Mouse (Mus musculus) heart, embryonic 16.5 days (tissue): ENCODE results near the gene Utp3. TPM values are rescaled to one million over a fixed set of nuclear protein-coding genes. Genes with fewer than 3 reads are reported as not detected.

Experiments used
- ATAC-seq: fragments of 200-750 bp; cut with Nextera tagmentation; replicated peaks from 2 replicates; pipeline ENCODE4 v1.8.0; 2017; ENCODE audit warnings: moderate number of reproducible peaks; ENCODE audit not compliant: insufficient read depth, low FRiP score; ENCODE audit errors: extremely low read depth
- H3K27ac ChIP-seq: fragments of 300-500 bp; sonication (generic); 2 replicates; pipeline ENCODE4 v1.5.1; 2014; ENCODE audit warnings: mild to moderate bottlenecking, low read length, control low read depth, moderate library complexity
- H3K27me3 ChIP-seq: fragments of 300-500 bp; sonication (generic); 2 replicates; pipeline ENCODE4 v1.6.1; 2014; ENCODE audit warnings: low read length, mixed read lengths; ENCODE audit not compliant: control insufficient read depth, insufficient read depth
- H3K36me3 ChIP-seq: fragments of 300-500 bp; sonication (generic); 2 replicates; pipeline ENCODE4 v1.6.1; 2014; ENCODE audit not compliant: control insufficient read depth, insufficient read depth
- H3K4me1 ChIP-seq: fragments of 300-500 bp; sonication (generic); 2 replicates; pipeline ENCODE4 v1.6.1; 2014; ENCODE audit warnings: low read length, mixed read lengths; ENCODE audit not compliant: control insufficient read depth, insufficient read depth
- H3K4me2 ChIP-seq: fragments of 300-500 bp; sonication (generic); 2 replicates; pipeline ENCODE4 v1.6.1; 2014; ENCODE audit warnings: low read depth, mild to moderate bottlenecking, control low read depth, low read length
- H3K4me3 ChIP-seq: fragments of 300-500 bp; sonication (generic); 2 replicates; pipeline ENCODE4 v1.5.1; 2014; ENCODE audit warnings: mild to moderate bottlenecking, control low read depth, low read length
- H3K9ac ChIP-seq: fragments of 300-500 bp; sonication (generic); 2 replicates; pipeline ENCODE4 v1.6.1; 2014; ENCODE audit warnings: low read length, control low read depth
- H3K9me3 ChIP-seq: fragments of 300-500 bp; sonication (generic); replicated peaks from 2 replicates; pipeline ENCODE4 v1.6.1; 2016; ENCODE audit warnings: low read length; ENCODE audit not compliant: control insufficient read depth
- WGBS: fragments of 180-500 bp; shearing (Covaris S2); extraction: QIAGEN DNeasy Blood & Tissue Kit; methylation state at CpG from one replicate; pipeline ENCODE4 v1.1.7; 2014; 5-methylcytosine and 5-hydroxymethylcytosine counted together
- polyA plus RNA-seq: library from polyadenylated mRNA; unstranded; fragments of >200 nt; fragmentation: Nextera tagmentation; extraction: Ambion mirVana; gene quantifications from 2 replicates; pipeline ENCODE4 v1.2.1, GENCODE M21; 2015

The Utp3 gene
- polyA plus RNA-seq, 1 experiment from 2014 or later: 53.8 TPM

- Histone ChIP-seq H3K9ac (no peak overlapping the region), H3K9me3 (no peaks in the 10 kb centered on the region), H3K27ac (no peak overlapping the region), H3K4me3 (no peak overlapping the region), H3K4me1 (peaks cover 6% of the 10 kb centered on the region), H3K27me3 (no peaks in the 10 kb centered on the region), H3K36me3 (no peaks in the 10 kb centered on the region), H3K4me2 (no peak overlapping the region)
- WGBS: 90% methylated on average over 2 of the region's 2 CpGs
- ATAC-seq: no peak
Observed at GRCm38 (mm10) chr5:88602030-88602429, 47.8 kb downstream of the Utp3 start.

- WGBS: 89% methylated on average over 3 of the region's 3 CpGs
- H3K27ac ChIP-seq: no peak overlapping the region
Observed at GRCm38 (mm10) chr5:88602713-88603112, 48.5 kb downstream of the Utp3 start.

GRCm38 (mm10) chr5:88604046-88604445, 49.8 kb downstream of the Utp3 start:
- Histone ChIP-seq H3K36me3 (no peaks in the 10 kb centered on the region), H3K9me3 (no peaks in the 10 kb centered on the region), H3K4me3 (no peak overlapping the region), H3K27ac (no peak overlapping the region), H3K4me1 (peaks cover 6% of the 10 kb centered on the region), H3K4me2 (no peak overlapping the region), H3K9ac (no peak overlapping the region), H3K27me3 (no peaks in the 10 kb centered on the region)
- 89% methylated on average over 3 of the region's 3 CpGs for WGBS
- ATAC-seq: no peak

More at GRCm38 (mm10) chr5:88602713-88603112, 48.5 kb downstream of the Utp3 start:
- Histone ChIP-seq H3K27me3 (no peaks in the 10 kb centered on the region), H3K4me3 (no peak overlapping the region), H3K9me3 (no peaks in the 10 kb centered on the region), H3K4me2 (no peak overlapping the region), H3K9ac (no peak overlapping the region), H3K36me3 (no peaks in the 10 kb centered on the region), H3K4me1 (peaks cover 6% of the 10 kb centered on the region)
- no peak for ATAC-seq

GRCm38 (mm10) chr5:88604641-88605358, 50.5 kb downstream of the Utp3 start:
- H3K9ac ChIP-seq: no peak overlapping the region
- no peak overlapping the region for H3K27ac ChIP-seq
- peaks cover 6% of the 10 kb centered on the region for H3K4me1 ChIP-seq
- H3K4me3 ChIP-seq: no peak overlapping the region
- H3K9me3 ChIP-seq: no peaks in the 10 kb centered on the region
- H3K27me3 ChIP-seq: no peaks in the 10 kb centered on the region
- no peak overlapping the region for H3K4me2 ChIP-seq
- no peak for ATAC-seq
- no peaks in the 10 kb centered on the region for H3K36me3 ChIP-seq
- WGBS: 90% methylated on average over 7 of the region's 7 CpGs

Other genes with a start within 250 kb of the Utp3 start
- gene Prol1, start 237.2 kb upstream of the Utp3 start, polyA plus RNA-seq: not detected in 2 replicates
- not detected in 2 replicates for gene Amtn, start 178.4 kb upstream of the Utp3 start, polyA plus RNA-seq
- not detected in 2 replicates for gene Ambn, start 98.5 kb upstream of the Utp3 start, polyA plus RNA-seq
- not detected in 2 replicates for gene Enam, start 66.5 kb upstream of the Utp3 start, polyA plus RNA-seq
- gene Jchain, start 26.6 kb upstream of the Utp3 start, polyA plus RNA-seq: 0.14 and 0.33 TPM in 2 replicates
- gene Rufy3, start 10.6 kb downstream of the Utp3 start, polyA plus RNA-seq: 9.1 and 9.2 TPM in 2 replicates
- gene Grsf1, start 121.7 kb downstream of the Utp3 start, polyA plus RNA-seq: 77.9 and 80.9 TPM in 2 replicates
- gene Mob1b, start 166.4 kb downstream of the Utp3 start, polyA plus RNA-seq: 15.4 and 17.5 TPM in 2 replicates
- gene Dck, start 210.5 kb downstream of the Utp3 start, polyA plus RNA-seq: 30.5 and 44.5 TPM in 2 replicates